Mouse (Mus musculus): Measurements from ENCODE around the gene 5730596B20Rik. TPM values are rescaled to one million over a fixed set of nuclear protein-coding genes. Genes with fewer than 3 reads are reported as not detected.

Gene 5730596B20Rik
- not detected for polyA plus RNA-seq (2017; shearing (Covaris generic))

DNA sequence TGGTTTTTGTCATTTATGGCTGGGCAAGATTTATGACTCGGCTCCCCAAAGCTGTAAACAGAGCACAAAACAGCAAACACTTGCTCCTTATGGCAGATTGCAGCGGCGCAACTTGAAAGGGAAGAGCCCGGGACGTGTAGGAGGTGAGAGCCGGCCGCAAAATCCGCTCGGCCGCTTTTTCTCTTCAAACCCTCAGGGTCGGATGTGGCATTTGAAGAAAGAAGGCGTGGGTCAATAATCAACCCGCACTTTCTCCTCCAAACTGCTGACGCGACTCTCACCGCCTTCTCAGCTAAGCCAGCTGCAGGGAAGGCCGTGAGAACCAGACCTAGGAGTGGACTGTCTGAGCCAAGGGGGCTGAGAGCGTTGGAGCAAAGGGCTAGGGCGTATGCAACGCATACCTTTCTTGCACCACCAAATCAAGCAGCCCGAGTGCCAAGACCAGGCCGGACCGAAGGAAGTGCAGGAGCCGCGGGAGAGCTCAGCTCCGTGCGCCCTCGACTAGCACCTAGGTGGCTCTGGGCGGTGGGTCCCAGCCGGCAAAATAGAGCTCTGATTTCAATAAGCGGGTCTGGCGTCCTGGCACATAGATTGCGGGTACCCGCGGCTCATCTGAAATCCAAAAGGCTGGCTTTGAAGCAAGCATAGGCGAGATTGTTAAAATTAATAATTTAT, at the start of gene 5730596B20Rik:
Gene 5730596B20Rik, plus strand, starts transcription at position 438 of the 675 bp plus-strand sequence.

DNA sequence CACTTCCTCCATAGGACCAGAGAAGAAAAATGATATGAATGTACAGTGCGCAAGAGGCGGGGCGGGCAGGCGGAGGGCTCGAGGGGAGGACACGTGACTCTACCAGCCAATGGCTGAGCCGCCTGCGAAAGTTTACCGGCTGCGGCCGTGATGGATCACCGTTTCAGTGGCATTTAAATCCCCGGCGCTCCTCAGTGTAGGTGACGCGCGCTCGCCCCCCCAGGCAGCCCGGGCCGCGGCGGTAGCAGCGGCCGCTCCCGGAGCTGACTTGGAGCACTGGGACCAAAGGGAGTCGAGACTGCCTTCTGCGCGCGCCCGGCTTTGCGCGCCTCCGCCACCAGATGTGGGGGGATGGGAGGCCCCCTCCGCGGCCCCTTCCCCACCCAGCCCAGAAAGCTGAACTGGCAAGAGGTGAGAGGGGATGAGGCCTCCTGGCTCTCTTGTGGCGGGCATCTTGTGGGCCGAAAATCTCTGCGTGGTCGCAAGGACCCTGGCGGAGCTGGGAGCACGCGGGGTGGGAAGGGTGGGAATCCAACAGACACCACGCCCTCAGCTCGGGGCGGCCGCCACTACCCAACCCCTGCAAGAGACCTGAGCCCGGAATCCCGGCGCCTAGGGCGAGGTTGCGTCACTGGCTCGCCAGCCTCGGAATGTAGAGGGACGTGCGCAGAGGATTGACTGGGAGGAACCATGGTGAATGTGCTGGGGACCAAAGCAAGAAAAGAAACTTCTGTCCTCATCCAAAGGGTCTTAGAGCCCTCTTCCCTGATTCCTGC, 18.8 kb upstream of the 5730596B20Rik start, which contains the start of gene Hoxa1:
Gene Hoxa1, minus strand, starts transcription at position 42 of the 776 bp plus-strand sequence.

DNA sequence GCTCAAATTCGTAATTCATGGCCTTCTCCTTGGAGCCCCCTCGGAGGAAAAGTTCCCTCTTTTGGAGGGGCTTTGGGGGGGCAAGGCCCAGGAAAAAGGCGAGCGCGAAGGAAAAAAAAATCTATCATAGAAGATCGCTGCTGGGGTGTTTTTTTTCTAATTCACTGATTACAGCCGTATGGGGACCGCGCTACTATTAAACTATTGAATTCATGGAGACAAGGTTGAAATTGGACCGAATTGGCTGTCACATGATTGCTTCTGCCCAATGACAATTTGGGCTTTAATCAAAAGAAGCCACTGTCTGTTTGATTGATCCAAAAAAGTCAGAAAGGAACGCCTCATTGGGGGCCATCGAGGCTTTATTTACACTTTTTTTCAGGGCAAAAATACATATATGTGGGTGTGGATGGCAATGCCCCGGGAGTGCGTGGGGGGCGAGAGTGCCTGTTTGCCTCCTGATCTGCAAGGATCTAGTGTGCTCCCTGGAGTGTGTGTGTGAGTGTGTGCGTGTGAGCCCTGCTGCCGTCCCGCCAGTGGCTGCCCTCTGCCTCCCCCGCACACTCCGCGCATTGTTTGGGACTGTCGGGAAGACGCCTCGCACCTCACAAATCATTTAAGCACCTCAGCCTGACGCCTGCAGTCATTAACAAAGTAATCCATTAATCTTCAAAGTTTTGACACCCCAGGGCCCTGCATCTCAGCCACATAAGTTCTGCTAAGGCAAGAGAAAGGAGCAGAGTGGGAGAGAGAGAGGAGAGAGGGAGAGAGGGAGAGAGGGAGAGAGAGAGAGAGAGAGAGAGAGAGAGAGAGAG, 12.5 kb upstream of the 5730596B20Rik start, which contains the start of gene Hoxa2:
Gene Hoxa2, minus strand, starts transcription at position 206 of the 815 bp plus-strand sequence.

DNA sequence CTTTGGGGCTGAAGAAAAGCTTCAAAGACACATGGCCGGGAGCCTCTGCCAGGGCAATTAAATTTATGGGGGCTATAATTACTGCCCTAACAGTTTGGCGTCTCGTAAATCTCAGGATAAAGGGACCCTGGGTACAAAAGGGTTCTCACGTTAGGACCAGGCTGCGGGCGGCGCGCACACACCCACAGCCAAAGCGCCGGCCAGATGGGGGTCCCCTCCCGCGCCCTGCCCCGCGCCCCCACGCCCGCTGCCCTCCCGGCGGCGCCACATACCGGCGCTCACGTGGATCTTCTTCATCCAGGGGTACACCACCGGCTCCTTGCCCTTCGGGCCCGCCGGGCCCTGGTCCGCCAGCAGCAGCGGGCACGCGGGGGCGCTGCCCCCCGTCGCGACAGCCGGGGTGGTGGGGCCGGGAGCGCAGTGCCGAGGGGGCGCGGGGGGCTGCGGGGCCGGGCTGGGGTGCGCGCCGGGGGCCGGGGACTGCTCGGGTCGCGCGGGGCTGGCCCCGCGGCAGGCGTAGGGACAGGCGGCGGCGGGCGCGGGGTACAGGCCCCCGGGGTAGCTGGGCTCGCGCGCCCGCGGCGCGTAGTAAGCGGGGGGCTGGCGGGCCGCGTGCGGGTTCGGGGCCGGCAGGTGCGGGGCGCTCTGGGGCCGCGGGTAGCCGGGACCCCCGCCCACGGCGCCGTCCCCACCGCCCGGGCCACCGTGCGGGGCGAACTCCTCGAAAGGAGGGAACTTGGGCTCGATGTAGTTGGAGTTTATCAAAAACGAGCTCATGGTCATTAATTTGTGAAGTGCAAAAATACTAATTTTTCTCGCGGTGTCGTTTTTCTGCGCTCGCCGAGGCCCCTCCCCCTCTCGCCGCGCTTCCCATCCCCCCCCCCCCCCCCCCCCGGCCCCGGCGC, 13.9 kb downstream of the 5730596B20Rik start, which contains the start of gene Hoxa4:
Gene Hoxa4, minus strand, starts transcription at position 848 of the 905 bp plus-strand sequence.

DNA sequence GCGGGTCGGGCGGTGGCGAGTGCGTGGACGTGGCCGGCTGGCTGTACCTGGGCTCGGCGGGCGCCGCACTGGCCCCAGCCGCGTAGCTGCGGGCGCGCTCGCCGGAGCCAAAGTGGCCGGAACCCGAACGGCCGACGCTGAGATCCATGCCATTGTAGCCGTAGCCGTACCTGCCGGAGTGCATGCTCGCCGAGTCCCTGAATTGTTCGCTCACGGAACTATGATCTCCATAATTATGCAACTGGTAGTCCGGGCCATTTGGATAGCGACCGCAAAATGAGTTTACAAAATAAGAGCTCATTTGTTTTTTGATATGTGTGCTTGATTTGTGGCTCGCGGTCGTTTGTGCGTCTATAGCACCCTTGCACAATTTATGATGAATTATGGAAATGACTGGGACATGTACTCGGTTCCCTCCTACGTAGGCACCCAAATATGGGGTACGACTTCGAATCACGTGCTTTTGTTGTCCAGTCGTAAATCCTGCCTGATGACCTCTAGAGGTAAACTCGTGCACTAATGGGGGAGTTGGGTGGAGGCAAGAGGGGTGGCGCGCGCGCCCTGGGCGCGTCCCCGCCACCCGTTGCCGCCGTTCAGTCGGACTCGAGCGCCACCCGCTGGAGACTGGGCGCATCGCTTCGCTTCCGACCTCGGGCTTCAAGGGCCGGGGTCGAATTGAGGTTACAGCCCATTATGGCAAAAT, 26.9 kb downstream of the 5730596B20Rik start, which contains the start of gene Hoxa5:
Gene Hoxa5, minus strand, starts transcription at position 538 of the 703 bp plus-strand sequence.

DNA sequence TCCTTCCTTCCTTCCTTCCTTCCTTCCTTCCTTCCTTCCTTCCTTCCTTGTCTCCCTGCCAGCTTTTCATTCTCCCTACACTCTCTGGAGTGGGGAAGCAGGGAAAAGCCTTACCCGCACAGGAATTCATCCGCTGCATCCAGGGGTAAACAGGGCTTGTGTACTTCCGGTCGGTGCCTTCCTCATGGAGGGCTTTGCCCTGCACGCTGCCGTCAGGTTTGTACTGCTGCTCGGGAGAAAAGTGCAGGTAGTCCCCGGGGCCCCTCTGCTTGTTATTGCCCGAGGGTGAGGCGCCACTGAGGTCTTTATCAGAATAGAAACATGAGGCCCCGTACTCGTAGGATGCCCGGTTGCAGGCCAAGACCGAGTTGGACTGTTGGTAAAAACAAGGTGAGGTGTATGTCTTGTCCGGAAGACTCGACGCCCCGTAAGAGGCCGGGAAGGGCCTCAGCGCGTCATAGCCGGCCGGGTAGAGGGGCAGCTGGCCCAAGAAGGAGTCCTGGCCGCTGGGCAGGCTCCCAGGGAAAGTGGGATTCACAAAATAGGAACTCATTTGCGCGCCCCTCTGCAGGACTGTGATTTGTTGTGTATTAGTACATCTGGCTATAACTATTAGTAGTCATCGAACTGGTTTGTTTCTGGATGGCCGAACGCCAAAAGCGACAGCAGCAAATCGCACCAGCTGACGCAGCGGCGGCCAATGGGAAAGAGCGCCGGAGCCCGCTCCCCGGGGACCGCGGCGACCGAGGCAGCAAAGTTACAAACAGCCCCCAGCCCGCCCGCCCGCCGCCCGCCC, 31.0 kb downstream of the 5730596B20Rik start, which contains the start of gene Hoxa6:
Gene Hoxa6, minus strand, starts transcription at position 651 of the 796 bp plus-strand sequence.

DNA sequence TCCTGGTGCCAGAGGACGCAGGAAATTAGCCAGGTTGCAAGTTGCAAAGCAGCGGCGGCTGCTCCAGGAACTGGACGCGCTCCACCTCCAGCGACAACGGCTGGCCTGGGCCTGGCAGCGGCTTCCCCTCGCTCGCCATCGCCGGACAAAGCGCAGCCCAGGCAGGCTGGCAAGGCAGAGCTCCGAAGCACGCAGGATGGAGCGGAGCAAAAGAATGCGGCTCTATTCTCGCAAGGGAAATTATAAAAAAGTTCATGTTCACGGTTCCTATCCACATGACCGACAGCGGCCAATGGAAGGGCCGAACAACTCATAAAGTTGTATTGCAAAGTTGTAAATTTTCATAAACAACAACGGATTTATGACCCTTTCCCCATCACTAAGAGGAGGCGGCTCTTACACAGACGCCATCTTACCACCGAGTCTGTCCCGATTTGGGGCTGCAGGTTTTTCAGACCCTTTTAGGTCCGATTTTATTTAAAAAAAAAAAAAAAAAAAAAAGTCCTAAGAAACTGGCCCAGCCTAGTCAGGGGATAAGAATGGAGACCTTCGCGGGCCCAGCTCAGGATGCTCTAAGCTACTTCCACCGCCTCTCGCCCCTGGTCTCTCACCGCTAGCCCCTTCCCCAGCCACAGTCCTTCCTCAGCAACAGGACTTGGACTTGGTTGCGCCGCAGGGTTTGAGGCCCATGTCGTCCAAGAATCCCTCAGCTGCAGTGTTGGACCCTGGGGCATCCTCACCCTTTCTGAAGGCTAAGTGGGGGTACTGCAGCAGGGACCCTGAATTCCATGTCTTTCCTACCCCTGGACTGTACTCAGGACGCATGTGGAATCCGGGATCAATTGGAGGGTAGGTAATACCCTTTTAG, 36.1 kb downstream of the 5730596B20Rik start, which contains the start of the genes Hoxa3 and Gm28308:
Gene Hoxa3, minus strand, starts transcription at position 218 of the 868 bp plus-strand sequence.
Gene Gm28308, minus strand, starts transcription at position 221 of the 868 bp plus-strand sequence.

DNA sequence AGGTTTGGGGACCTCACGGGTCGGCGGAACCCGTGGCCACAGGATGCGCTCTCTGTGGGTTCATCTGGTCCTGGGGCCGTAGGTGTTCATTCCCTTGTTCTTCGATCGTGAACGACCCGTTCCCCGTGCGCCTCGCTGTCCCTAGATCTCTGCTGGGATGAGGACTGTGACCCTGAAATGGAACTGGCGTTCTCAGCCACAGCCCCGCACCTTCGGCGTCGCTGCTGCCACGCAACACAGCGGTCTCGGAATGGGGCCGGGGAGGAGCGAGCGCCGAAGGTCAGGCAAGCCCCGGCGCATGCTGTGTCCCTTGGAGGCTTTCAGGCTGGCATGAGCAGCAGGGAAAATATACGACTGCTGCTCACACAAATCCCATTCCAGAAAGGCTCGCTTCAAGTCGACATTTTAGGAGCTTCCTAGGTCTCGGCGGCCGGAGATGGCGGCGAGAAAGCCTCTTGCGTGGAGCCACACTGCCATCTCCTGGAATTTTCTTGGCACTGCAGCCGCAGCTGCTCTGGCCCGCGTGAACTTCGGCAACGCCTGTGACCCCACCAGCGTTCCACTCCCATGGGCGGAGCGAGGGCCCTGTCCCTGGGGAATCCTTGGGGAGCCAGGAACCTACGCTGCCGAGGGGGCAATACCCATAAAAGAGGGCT, 44.2 kb downstream of the 5730596B20Rik start, which contains the start of gene Hoxa7:
Gene Hoxa7, minus strand, starts transcription at position 518 of the 656 bp plus-strand sequence.

Other genes with a start within 250 kb of the 5730596B20Rik start
- gene Skap2, start 164.9 kb upstream of the 5730596B20Rik start, polyA plus RNA-seq (2017; shearing (Covaris generic)) = 18.0 TPM
- not detected for gene Hoxa1, start 19.2 kb upstream of the 5730596B20Rik start, polyA plus RNA-seq (2017; shearing (Covaris generic))
- gene Hoxa2, start 12.7 kb upstream of the 5730596B20Rik start, polyA plus RNA-seq (2017; shearing (Covaris generic)) = not detected
- gene Hoxa4, start 14.3 kb downstream of the 5730596B20Rik start, polyA plus RNA-seq (2017; shearing (Covaris generic)) = not detected
- 0.19 TPM for gene Hoxa5, start 27.1 kb downstream of the 5730596B20Rik start, polyA plus RNA-seq (2017; shearing (Covaris generic))
- not detected for gene Hoxa6, start 31.2 kb downstream of the 5730596B20Rik start, polyA plus RNA-seq (2017; shearing (Covaris generic))
- not detected for gene Hoxa3, start 35.8 kb downstream of the 5730596B20Rik start, polyA plus RNA-seq (2017; shearing (Covaris generic))
- not detected for gene Gm28308, start 35.8 kb downstream of the 5730596B20Rik start, polyA plus RNA-seq (2017; shearing (Covaris generic))
- 1.7 TPM for gene Hoxa7, start 44.4 kb downstream of the 5730596B20Rik start, polyA plus RNA-seq (2017; shearing (Covaris generic))
- gene Hoxa9, start 53.6 kb downstream of the 5730596B20Rik start, polyA plus RNA-seq (2017; shearing (Covaris generic)) = 0.17 TPM
- not detected for gene Hoxa10, start 63.4 kb downstream of the 5730596B20Rik start, polyA plus RNA-seq (2017; shearing (Covaris generic))
- not detected for gene Hoxa11, start 68.3 kb downstream of the 5730596B20Rik start, polyA plus RNA-seq (2017; shearing (Covaris generic))
- not detected for gene Hoxa13, start 83.4 kb downstream of the 5730596B20Rik start, polyA plus RNA-seq (2017; shearing (Covaris generic))
- not detected for gene Evx1, start 136.0 kb downstream of the 5730596B20Rik start, polyA plus RNA-seq (2017; shearing (Covaris generic))